Mouse (Mus musculus): ENCODE data around the gene Sp4.

DNA sequence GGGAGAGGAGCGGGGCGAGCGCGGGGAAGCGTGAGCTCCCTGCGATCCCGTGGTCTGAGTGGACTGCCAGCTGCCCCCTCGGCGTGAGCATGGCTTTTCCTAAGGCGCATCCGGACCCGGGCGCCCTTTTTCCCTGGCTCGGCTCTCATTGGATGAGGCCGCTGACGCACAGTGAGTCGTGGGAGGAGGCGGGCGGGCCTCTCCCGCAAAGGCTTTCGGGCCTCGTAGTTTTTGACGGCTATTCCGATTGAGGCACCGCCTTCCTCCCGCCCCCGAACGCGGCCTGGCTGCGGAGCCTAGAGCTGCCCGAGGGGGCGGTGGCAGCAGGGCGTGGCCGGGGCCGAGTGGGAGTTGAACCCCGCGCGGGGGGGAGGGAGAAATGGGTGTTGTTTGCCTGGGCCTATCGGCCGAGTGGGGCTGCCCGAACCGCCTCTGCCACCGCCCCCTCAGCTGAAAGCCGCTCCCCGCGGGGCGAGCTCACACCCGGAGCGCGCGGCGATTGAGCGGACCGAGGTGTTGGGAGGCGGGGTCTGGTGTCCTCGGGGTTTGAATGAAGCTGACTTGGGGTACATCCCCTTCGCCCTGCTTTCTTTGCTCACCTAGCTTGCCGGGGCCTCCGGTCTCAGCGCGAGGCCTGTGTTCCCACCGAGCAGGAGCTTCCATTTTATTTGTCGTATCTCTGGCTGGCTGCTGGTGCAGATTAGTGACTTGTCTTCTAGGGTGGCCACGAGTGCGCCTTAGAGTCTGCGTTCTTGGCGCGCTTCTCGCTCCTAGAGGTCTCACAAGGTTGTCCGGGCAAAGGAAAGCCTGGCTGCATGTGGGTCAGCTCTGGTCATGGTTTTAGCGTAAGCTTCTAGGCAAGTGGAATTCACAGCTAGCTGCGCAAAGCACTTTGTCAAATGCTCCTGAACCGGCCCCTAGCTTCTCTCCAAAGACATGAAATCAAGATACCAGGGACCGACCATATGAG lies 911 bp upstream of the Sp4 start:
- TF ChIP-seq CTCF (IDR thresholded peaks at IDR 0.05; ENCODE audit: low read depth, low read length), result no peak
- TF ChIP-seq GATA1 (IDR thresholded peaks at IDR 0.05; ENCODE audit: borderline replicate concordance, low read length), result no peak

Measured in G1E (cell line).